Mouse (Mus musculus) myocyte (in vitro differentiated cells): ENCODE data around the gene Acadvl.

Experiments used
- POLR2A ChIP-seq: IDR thresholded peaks from one replicate; pipeline ENCODE4 v1.6.1; 2011; ENCODE audit warnings: low read depth, mild to moderate bottlenecking, control low read depth, moderate library complexity; ENCODE audit not compliant: insufficient read length
- POLR2AphosphoS2 ChIP-seq: IDR thresholded peaks from one replicate; pipeline ENCODE4 v1.6.1; 2011; ENCODE audit warnings: low read depth, control low read depth; ENCODE audit not compliant: insufficient read length

DNA sequence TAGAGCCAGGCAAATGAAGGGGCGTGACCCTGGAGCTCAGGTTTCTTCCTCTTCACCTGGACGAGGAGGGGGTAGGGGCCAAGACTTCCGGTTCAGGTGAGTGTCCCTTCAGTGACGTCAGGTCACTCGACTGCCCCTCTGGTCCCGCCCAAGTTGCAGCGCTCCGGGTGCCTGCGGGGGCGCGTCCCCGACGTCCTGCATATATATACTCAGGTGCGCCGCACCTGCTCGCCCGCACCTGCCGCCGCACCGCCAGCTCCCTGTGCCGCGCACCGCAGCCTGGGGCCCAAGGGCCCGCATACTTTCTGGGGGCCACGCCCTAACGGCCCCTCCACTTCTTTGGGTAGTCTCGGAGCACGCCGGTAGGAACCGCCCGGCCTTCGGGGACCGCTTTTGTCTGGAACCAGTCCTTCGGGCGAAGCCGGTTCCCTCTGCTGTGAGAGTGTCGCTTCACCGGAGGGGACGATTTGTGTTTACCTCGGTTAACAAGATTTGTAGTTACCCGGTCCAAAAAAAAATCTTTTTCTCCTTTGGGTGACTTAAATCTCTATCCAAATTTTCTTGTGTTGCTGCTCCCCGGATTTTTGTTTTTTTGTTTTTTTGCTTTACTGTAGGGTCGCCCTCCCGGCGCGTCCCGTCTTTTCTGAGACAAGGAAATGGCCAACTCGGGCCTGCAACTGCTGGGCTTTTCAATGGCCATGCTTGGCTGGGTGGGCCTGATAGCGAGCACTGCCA lies 49.8 kb downstream of the Acadvl start:
- TF ChIP-seq POLR2AphosphoS2 (no peak), POLR2A (no peak)
